Mouse (Mus musculus): ENCODE results near the gene Zswim4.

Zswim4 gene

GRCm38 (mm10) chr8:84180530-84181190, 56.2 kb downstream of the Zswim4 start:
- DNase-seq (ENCODE audit: low spot score), result no peak

DNA sequence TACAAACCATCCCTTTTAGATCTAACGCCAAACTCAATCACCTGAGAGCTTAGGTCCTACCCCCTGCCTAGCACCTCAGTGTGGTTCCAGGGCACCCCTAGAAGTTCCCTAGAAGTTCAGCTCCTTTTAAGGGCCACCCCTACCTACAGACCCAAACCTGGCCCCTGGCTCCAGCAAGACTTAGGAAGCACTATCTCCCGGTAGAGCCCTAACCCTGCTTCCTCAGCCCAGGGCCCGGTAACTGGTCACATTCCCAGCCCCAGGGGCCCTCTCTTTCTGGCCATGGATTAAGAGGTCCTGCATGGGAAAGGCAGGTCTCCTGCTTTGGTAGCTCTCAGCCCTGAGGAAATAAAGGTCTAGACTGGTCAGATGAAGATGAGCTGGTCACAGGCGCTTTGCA, 56.9 kb downstream of the Zswim4 start:
- no peak for DNase-seq (ENCODE audit: low spot score)

DNA sequence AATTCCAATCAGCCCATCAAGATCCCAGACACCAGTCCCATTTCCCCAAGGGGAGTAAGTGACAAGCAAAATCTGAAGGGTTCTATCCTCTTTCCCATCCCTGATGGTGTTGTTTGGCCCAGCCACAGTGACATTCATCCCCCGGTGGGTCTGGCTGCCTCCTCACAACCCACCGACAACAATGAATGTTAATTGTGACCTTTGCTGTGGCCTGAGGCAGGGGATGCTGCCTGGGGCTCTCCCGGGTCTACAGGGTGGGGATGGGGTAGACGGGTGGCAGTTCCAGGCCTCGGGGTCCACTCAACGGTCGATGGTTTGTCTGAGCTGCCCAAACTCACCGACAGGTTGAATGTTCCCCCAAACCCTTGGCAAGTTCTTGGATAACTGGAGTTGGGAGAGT, 58.3 kb downstream of the Zswim4 start:
- no peak for DNase-seq (ENCODE audit: low spot score)

- DNase-seq (ENCODE audit: low spot score), result no peak
Measured at GRCm38 (mm10) chr8:84177405-84177804, 59.5 kb downstream of the Zswim4 start.

DNA sequence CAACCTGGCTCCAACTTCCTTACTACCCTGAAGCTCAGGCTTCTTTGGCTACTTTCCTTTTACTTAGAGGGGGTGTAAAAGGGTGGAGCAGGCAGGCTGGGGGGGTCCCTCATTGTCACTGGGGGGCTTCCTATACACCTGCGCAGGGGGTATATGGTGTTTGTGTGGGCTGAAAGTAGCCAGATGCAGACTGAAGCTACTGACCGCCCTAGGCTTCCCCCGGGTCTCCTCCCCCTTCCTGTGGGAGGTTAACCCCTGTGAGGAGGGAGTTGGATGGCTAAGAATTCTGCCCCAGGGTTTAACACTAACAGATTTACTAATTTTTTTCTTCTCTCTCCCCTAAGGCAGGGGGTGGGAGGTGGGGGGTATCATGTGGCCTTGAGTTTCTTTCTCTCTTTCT, 60.3 kb downstream of the Zswim4 start:
- DNase-seq (ENCODE audit: low spot score), result no peak

GRCm38 (mm10) chr8:84173861-84174260, 63.0 kb downstream of the Zswim4 start:
- DNase-seq (ENCODE audit: low spot score), result no peak

DNA sequence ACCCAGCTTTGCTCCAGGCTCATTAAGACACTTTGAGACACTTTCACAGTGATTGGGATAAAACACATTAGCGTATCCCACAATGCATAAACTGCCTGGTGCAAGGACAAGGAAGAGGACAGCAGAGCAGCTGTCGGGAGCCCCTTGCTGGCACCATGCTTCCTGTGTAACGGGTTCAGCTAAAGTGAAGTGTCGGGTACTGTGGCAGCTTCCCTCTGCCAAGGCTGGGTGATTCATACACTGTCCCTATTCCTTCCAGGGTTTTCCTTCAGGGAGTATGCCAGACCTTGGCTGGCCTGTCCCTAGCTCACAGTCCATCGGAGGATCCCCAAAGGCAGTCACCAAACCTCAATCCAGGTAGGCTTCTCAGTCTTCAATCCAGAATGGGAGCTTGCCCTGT, 66.8 kb downstream of the Zswim4 start:
- DNase-seq (ENCODE audit: low spot score), result no peak

- DNase-seq (ENCODE audit: low spot score), result no peak
Measured at GRCm38 (mm10) chr8:84167696-84168095, 69.2 kb downstream of the Zswim4 start.
